17 mouse cellular contexts compared by ENCODE assay signal in genomic region chr1:106362841-106363604, GRCm38 (mm10).
A peak's percentile ranks its signal among the peaks of the same experiment; 100 is the strongest.
DNase-seq lines count a peak whose midpoint lies in the region.
"Had no signal": no experiment of that assay in that cellular context is flagged by ENCODE, and none has a peak within 500 bp of the region (broad histone marks: within the 10 kb centered on the region; RNA-seq: fewer than 3 reads in every experiment).

No protein-coding gene starts in this region.

- no peak overlapping the region for H3K4me3 ChIP-seq in heart, embryonic 10.5 days
- H3K4me3 ChIP-seq: hindbrain, embryonic 13.5 days; intestine, embryonic 15.5 days; layer of hippocampus, adult 2 months; limb, embryonic 15.5 days; midbrain, embryonic 13.5 days; neural tube, embryonic 13.5 days had no signal

- 81% methylated on average over 3 of the region's 3 CpGs for WGBS in heart, embryonic 10.5 days

- peaks cover 7% of the 10 kb centered on the region; the same call in 1 of the 2 replicates for H3K36me3 ChIP-seq in heart, embryonic 10.5 days
- H3K36me3 ChIP-seq: intestine, embryonic 15.5 days had no signal

- H3K27ac ChIP-seq in heart, embryonic 10.5 days = no peak overlapping the region
- H3K27ac ChIP-seq: hindbrain, embryonic 13.5 days; intestine, embryonic 15.5 days; layer of hippocampus, adult 2 months; limb, embryonic 15.5 days; midbrain, embryonic 13.5 days; neural tube, embryonic 13.5 days had no signal

- H3K9me3 ChIP-seq in heart, embryonic 10.5 days = no peaks in the 10 kb centered on the region
- H3K9me3 ChIP-seq: hindbrain, embryonic 13.5 days; intestine, embryonic 15.5 days; limb, embryonic 15.5 days; midbrain, embryonic 13.5 days; neural tube, embryonic 13.5 days had no signal

- H3K4me1 ChIP-seq in heart, embryonic 10.5 days = 0 out of 2 replicates have a peak, but pooled peaks cover 7% of the 10 kb centered on the region
- H3K4me1 ChIP-seq: hindbrain, embryonic 13.5 days; intestine, embryonic 15.5 days; limb, embryonic 15.5 days; midbrain, embryonic 13.5 days; neural tube, embryonic 13.5 days had no signal

- peak; percentile 5 to 62 for DNase-seq in heart, adult 9 months (ENCODE audit: low spot score in 2 of 2)
- DNase-seq in heart, embryonic 10.5 days (ENCODE audit: low spot score) = no peak
- peak; percentile 8 for DNase-seq in lung, postnatal 25 days (ENCODE audit: low spot score)
- no peak for DNase-seq in lung, postnatal 4 days
- peak; percentile 18 for DNase-seq in kidney, adult 9 months
- no peak for DNase-seq in urinary bladder, postnatal 25 days (ENCODE audit: low spot score)
- DNase-seq in ovary, postnatal 14 days (ENCODE audit: low spot score) = no peak
- DNase-seq: B cell, adult 2 months; cerebellum, adult 2 months; layer of hippocampus, postnatal 36 days; thymus, postnatal 36 days had no signal

- H3K27me3 ChIP-seq in heart, embryonic 10.5 days (ENCODE audit: insufficient read depth, poor library complexity, severe bottlenecking) = no peaks in the 10 kb centered on the region
- H3K27me3 ChIP-seq: hindbrain, embryonic 13.5 days; intestine, embryonic 15.5 days; limb, embryonic 15.5 days; midbrain, embryonic 13.5 days; neural tube, embryonic 13.5 days had no signal

Comparison
In these comparisons a context has a peak if more than half of its experiments do, and no peak if none do; other contexts are left out.
1. DNase-seq: peak in heart, adult 9 months (2 of 2), lung, postnatal 25 days (single experiment) and kidney, adult 9 months (single experiment); none in heart, embryonic 10.5 days (single experiment), lung, postnatal 4 days (0 of 2), urinary bladder, postnatal 25 days (single experiment) and ovary, postnatal 14 days (single experiment).